Mouse (Mus musculus): ENCODE results near the gene Mill1.
"Not testable (repeated sequence)": the region's sequence is repeated elsewhere in the genome, so short reads cannot be mapped to it uniquely, and the experiment has no call there.

Gene Mill1

DNA sequence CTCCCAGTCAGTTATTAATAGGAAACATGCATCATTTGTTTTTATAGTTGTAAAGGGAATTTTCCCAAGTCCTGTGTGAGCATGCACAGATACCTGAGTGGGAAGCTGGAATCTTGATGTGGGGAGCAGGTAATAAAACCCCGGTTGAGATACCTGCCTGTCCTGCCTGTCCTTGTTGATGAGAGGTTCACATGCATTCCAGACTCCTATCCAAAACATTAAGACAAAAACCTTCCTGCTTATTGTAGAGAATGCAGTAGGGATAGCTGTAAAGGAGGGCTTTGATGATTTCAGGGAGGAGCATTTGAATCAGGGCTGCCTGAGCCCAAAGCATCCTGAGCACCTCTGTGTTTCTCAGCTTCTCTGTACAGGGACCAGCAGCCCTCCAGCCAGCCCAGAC lies at the start of gene Mill1:
Gene Mill1 (plus strand): TSS at position 301 of the 400 bp plus-strand sequence.
- no peak for DNase-seq (ENCODE audit: low spot score)

DNA sequence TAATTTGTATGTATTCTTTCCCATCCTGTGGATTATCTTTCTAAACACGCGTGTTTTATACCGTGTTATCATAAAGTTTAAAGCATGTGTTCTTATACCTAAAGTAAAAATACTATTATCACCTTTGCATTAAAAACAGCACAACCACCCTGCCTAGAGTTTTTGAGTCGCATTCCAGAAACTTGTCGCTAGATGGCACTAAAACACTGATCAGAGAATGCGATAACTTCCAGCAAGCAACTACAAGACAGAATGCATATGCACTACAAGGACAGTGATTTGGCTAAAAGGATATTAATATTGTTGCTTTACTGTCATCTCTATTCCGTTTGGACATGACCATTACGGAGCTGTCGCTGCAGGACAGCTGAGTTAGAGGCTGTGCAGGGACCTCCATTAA lies 34.2 kb upstream of the Mill1 start:
- DNase-seq (ENCODE audit: low spot score): peak; percentile 7

DNA sequence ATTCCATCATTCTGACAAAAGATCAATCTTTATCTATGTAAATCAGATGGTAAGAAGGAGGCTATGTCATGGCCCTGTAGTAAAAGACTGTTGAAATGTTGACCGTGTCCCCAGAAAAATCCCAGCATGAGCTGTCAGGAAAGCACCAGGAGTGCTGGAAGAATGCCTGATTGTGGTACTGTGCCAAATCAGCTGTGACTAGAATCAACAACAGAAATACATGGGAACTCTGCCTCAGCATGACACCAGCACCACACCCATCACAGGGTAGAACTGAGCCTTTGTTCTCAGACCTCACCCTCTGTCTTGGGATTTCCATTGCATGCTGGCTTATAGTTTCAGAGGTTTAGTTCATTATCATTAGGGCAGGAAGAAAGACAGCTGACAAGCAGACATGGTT lies 30.4 kb upstream of the Mill1 start:
- DNase-seq (ENCODE audit: low spot score): no peak

DNA sequence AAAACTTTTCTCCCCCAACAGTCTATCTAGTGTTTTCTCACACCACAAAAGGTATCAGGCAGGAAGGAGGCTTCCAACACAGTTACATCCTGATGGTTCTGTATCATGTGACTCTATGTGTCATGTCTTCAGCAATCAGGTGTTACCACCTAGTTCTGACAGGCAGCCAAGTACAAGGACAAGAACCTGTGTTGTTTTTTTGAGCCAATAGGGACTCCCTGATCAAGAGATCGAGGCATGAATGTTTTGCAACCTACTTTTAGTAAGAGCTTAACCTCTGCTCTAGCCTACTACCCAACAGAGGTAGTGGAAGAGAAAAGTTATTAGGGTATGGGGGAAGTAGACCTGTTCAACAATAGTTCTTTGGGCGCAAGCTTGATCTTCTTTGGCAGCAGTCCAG lies 6.6 kb upstream of the Mill1 start:
- DNase-seq (ENCODE audit: low spot score): no peak

DNA sequence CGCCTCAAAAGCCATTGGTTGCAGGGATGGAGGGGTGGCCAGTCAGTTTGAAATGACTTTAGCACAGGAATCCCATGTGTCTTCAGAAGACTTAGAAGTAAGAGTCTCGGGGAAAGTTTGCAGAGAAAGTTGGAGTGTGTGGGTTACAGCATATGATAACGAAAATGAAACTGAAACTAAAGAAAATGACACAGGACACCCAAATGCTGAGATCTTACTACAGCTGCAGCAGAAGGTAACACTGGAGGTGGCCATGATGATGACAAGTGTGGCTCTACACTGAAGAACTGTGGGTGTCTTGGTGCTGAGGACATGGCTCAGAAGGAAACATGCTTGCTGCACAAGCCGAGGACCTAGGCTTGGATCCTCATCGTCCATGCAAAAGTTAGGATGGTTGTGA lies 3.9 kb upstream of the Mill1 start:
- DNase-seq (ENCODE audit: low spot score): no peak

DNA sequence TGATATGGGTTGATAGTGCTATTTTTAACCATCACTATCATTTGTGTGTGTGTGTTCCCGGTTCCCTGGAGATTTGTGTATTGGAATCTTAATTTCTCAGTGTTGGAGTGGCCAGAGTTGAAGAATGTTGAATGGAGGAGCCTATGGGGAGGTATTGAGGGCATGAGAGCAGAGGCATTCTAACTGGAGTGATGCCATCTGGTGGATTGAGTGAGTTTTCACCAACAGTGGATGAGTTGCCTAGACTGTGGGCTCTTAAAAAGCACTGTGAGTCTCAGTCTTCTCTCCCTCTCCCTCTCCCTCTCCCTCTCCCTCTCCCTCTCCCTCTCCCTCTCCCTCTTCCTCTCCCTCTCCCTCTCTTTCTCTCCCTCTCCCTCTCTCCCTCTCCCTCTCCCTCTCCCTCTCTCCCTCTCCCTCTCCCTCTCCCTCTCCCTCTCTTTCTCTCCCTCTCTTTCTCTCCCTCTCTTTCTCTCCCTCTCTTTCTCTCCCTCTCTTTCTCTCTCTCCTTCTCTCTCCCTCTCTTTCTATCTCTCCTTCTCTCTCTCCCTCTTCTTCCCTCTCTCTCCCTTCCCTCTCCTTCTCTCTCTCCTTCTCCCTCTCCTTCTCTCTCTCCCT lies 1.1 kb upstream of the Mill1 start:
- DNase-seq (ENCODE audit: low spot score): not testable (repeated sequence)

DNA sequence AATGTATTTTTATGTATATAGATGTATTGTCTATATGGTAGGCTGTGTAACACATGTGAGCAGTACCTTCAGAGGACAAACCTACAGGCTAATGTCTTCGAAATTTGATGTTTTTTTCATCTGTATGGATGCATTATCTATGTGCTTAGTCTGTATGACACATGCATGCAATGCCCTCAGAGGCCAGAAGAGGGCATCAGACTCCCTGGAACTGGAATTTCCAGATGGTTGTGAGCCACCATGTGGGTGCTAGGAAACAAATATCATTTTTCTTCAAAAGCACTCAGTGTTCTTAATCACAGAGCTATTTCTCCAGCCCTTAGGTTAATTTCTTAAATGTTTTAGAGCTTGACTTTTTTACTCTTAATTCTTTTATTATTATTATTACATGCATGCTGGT lies 15.1 kb downstream of the Mill1 start:
- DNase-seq (ENCODE audit: low spot score): no peak

DNA sequence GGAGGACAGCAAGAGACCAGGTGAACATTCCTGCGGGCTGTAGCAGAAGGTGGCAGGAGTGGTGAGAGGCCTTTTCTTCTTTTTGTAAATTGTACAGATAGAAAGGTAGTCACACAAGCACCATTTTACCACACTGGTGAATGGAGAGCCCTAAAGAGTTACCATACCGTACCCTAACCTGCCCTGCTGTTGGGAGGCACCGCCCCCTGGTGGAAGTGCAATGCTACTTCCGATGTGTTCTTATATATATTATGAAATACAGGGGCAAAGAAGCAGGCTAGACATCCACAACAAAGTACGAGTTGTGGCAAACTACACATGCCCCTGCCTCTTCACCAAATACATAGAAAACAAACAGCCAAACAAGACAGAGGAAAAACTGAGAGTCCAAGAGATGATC lies 19.9 kb downstream of the Mill1 start:
- no peak for DNase-seq (ENCODE audit: low spot score)
